Mouse (Mus musculus) MEL (cell line): ENCODE data around the gene E2f2.

Experiments used
- CHD1 ChIP-seq: IDR thresholded peaks from 2 replicates; pipeline ENCODE4 v1.6.1; 2012; ENCODE audit warnings: low read depth, mild to moderate bottlenecking, inconsistent platforms, low read length, improper control_type of control experiment
- CHD2 ChIP-seq: IDR thresholded peaks from 2 replicates; pipeline ENCODE4 v1.6.1; 2011; ENCODE audit warnings: low read length, improper control_type of control experiment
- CTCF ChIP-seq, 3 experiments: IDR thresholded peaks in 2 of 3; conservative IDR thresholded peaks in 1 of 3; 2 replicates each; pipeline ENCODE4 v1.5.1; 2011 to 2012; ENCODE audit warnings: low read length in 3 of 3, low read depth in 2 of 3, mild to moderate bottlenecking in 2 of 3, improper control_type of control experiment in 1 of 3, inconsistent platforms in 1 of 3, mixed read lengths in 1 of 3, moderate library complexity in 1 of 3; ENCODE audit not compliant: control insufficient read depth in 1 of 3, insufficient read depth in 1 of 3, poor library complexity in 1 of 3, severe bottlenecking in 1 of 3
- E2F4 ChIP-seq: IDR thresholded peaks from 2 replicates; pipeline ENCODE4 v1.6.1; 2011; ENCODE audit warnings: low read depth, low read length, improper control_type of control experiment, borderline replicate concordance
- EP300 ChIP-seq, 2 experiments: IDR thresholded peaks; 2 replicates each; pipeline ENCODE4 v1.6.1; 2011; ENCODE audit warnings: improper control_type of control experiment in 2 of 2, low read length in 2 of 2, low read depth in 1 of 2, mild to moderate bottlenecking in 1 of 2
- MAFK ChIP-seq: IDR thresholded peaks from 2 replicates; pipeline ENCODE4 v1.6.1; 2011; ENCODE audit warnings: low read depth, mild to moderate bottlenecking, low read length, improper control_type of control experiment, borderline replicate concordance
- MEF2A ChIP-seq: IDR thresholded peaks from 2 replicates; pipeline ENCODE4 v1.6.1; 2014; ENCODE audit warnings: low read depth, mild to moderate bottlenecking, inconsistent platforms, low read length, improper control_type of control experiment; ENCODE audit not compliant: poor library complexity, insufficient replicate concordance, severe bottlenecking; ENCODE audit errors: extremely low read depth
- MYC ChIP-seq: IDR thresholded peaks from 2 replicates; pipeline ENCODE4 v1.6.1; 2011; ENCODE audit warnings: low read depth, mild to moderate bottlenecking, low read length, improper control_type of control experiment, moderate library complexity
- NRF1 ChIP-seq: IDR thresholded peaks from 2 replicates; pipeline ENCODE4 v1.6.1; 2014; ENCODE audit warnings: low read depth, mild to moderate bottlenecking, inconsistent platforms, low read length, improper control_type of control experiment, moderate library complexity; ENCODE audit not compliant: poor library complexity, insufficient read depth, severe bottlenecking
- TAL1 ChIP-seq: IDR thresholded peaks from 2 replicates; pipeline ENCODE4 v1.6.1; 2012; ENCODE audit warnings: mild to moderate bottlenecking, inconsistent platforms, low read length, moderate library complexity, mixed read lengths
- TCF12 ChIP-seq: IDR thresholded peaks from 2 replicates; pipeline ENCODE4 v1.6.1; 2014; ENCODE audit warnings: low read depth, mild to moderate bottlenecking, inconsistent platforms, low read length, improper control_type of control experiment, moderate library complexity
- USF1 ChIP-seq: IDR thresholded peaks from 2 replicates; pipeline ENCODE4 v1.6.1; 2014; ENCODE audit warnings: low read depth, mild to moderate bottlenecking, inconsistent platforms, low read length, improper control_type of control experiment, moderate library complexity

GRCm38 (mm10) chr4:136238669-136239068, 66.5 kb downstream of the E2f2 start:
- TF ChIP-seq CTCF (IDR thresholded peaks at IDR 0.05 in 2 of 3, conservative IDR thresholded peaks at IDR 0.05 in 1 of 3; ENCODE audit: control insufficient read depth in 1 of 3, insufficient read depth in 1 of 3, low read depth in 2 of 3, low read length in 3 of 3, poor library complexity in 1 of 3, severe bottlenecking in 1 of 3) (no peak), MEF2A (no peak), TCF12 (no peak), MYC (no peak), TAL1 (no peak), NRF1 (no peak), MAFK (no peak), CHD1 (no peak), USF1 (no peak), CHD2 (no peak), EP300 (IDR thresholded peaks at IDR 0.05; ENCODE audit: low read depth in 1 of 2, low read length in 2 of 2) (no peak), E2F4 (no peak)
